Mouse (Mus musculus): ENCODE data around the gene Golm1.
"Not testable (repeated sequence)": the region's sequence is repeated elsewhere in the genome, so short reads cannot be mapped to it uniquely, and the experiment has no call there.

The Golm1 gene

GRCm38 (mm10) chr13:59642818-59643217, 32.8 kb downstream of the Golm1 start:
- DNase-seq, result no peak

- DNase-seq, result no peak
Measured at GRCm38 (mm10) chr13:59640178-59640440, 35.5 kb downstream of the Golm1 start.

GRCm38 (mm10) chr13:59639368-59640177, 36.0 kb downstream of the Golm1 start:
- no peak for DNase-seq

- no peak for DNase-seq
Measured at GRCm38 (mm10) chr13:59637800-59638199, 37.8 kb downstream of the Golm1 start.

- DNase-seq, result no peak
Measured at GRCm38 (mm10) chr13:59634637-59635036, 41.0 kb downstream of the Golm1 start.

- no peak for DNase-seq
Measured at GRCm38 (mm10) chr13:59626739-59627138, 48.9 kb downstream of the Golm1 start.

GRCm38 (mm10) chr13:59624903-59625302, 50.7 kb downstream of the Golm1 start:
- peak; percentile 35 to 59 for DNase-seq

GRCm38 (mm10) chr13:59624389-59624788, 51.2 kb downstream of the Golm1 start:
- no peak for DNase-seq

- no peak for DNase-seq
Measured at GRCm38 (mm10) chr13:59621643-59622489, 53.7 kb downstream of the Golm1 start.

GRCm38 (mm10) chr13:59618463-59618862, 57.1 kb downstream of the Golm1 start:
- no peak for DNase-seq

GRCm38 (mm10) chr13:59615554-59615953, 60.1 kb downstream of the Golm1 start:
- DNase-seq, result no peak

GRCm38 (mm10) chr13:59615152-59615551, 60.5 kb downstream of the Golm1 start:
- no peak for DNase-seq

GRCm38 (mm10) chr13:59613868-59614267, 61.7 kb downstream of the Golm1 start:
- no peak for DNase-seq

- no peak for DNase-seq
Measured at GRCm38 (mm10) chr13:59610437-59610836, 65.2 kb downstream of the Golm1 start.

GRCm38 (mm10) chr13:59609885-59610284, 65.7 kb downstream of the Golm1 start:
- DNase-seq, result no peak

GRCm38 (mm10) chr13:59605221-59605922, 70.2 kb downstream of the Golm1 start:
- DNase-seq, result no peak

- no peak for DNase-seq
Measured at GRCm38 (mm10) chr13:59604511-59604910, 71.1 kb downstream of the Golm1 start.

GRCm38 (mm10) chr13:59603096-59603495, 72.5 kb downstream of the Golm1 start:
- no peak for DNase-seq

GRCm38 (mm10) chr13:59592630-59593029, 83.0 kb downstream of the Golm1 start:
- no peak for DNase-seq

- DNase-seq, result not testable (repeated sequence)
Measured at GRCm38 (mm10) chr13:59592058-59592457, 83.6 kb downstream of the Golm1 start.

GRCm38 (mm10) chr13:59590691-59591090, 84.9 kb downstream of the Golm1 start:
- DNase-seq, result no peak

GRCm38 (mm10) chr13:59589672-59590071, 85.9 kb downstream of the Golm1 start:
- DNase-seq, result no peak

- no peak for DNase-seq
Measured at GRCm38 (mm10) chr13:59587201-59587600, 88.4 kb downstream of the Golm1 start.

- DNase-seq, result no peak
Measured at GRCm38 (mm10) chr13:59585648-59586005, 90.0 kb downstream of the Golm1 start.

Data from kidney, postnatal 25 days (tissue).